ENCODE assay signal across 7 mouse cellular contexts in genomic region chr17:6601204-6601911, GRCm38 (mm10). TPM values are rescaled to one million over a fixed set of nuclear protein-coding genes. Genes with fewer than 3 reads are reported as not detected.
DNase-seq lines count a peak whose midpoint lies in the region; ATAC-seq lines count a peak whose summit lies in the region.
"Not testable (repeated sequence)": the region's sequence is repeated elsewhere in the genome, so short reads cannot be mapped to it uniquely, and the experiment has no call there.

Gene Dynlt1c (plus strand): TSS chr17:6601671.

- H3K9ac ChIP-seq in intestine, embryonic 16.5 days (ENCODE audit: low read depth, low read length); midbrain, embryonic 12.5 days (replicated peaks): not testable (repeated sequence)

- WGBS in intestine, embryonic 16.5 days: 4% methylated on average over 25 of the region's 40 CpGs
- 14% methylated on average over 33 of the region's 40 CpGs for WGBS in limb, embryonic 10.5 days
- 10% methylated on average over 30 of the region's 40 CpGs for WGBS in midbrain, embryonic 12.5 days

- peak within 1 kb of the TSS; percentile 33 for H3K4me3 ChIP-seq in intestine, embryonic 16.5 days (ENCODE audit: low read length)
- peak within 1 kb of the TSS; percentile 41 for H3K4me3 ChIP-seq in limb, embryonic 10.5 days
- peak within 1 kb of the TSS; percentile 37 for H3K4me3 ChIP-seq in midbrain, embryonic 12.5 days

- peak; percentile 90 for DNase-seq in adrenal gland, adult 2 months
- DNase-seq in embryo, embryonic 11.5 days (ENCODE audit: low read depth, low spot score): peak; percentile 65
- peak; percentile 66 to 80 for DNase-seq in gastrocnemius, postnatal 36 days
- DNase-seq in limb, embryonic 10.5 days (ENCODE audit: low spot score): peak; percentile 76
- peak; percentile 77 for DNase-seq in spleen, adult 12 weeks (ENCODE audit: low spot score)

- ATAC-seq in intestine, embryonic 16.5 days: peak; percentile 97
- peak; percentile 97 for ATAC-seq in midbrain, embryonic 12.5 days (ENCODE audit: low FRiP score, low read depth)

- H3K27me3 ChIP-seq in intestine, embryonic 16.5 days (replicated peaks; ENCODE audit: control insufficient read depth, insufficient read depth, low read length); limb, embryonic 10.5 days (ENCODE audit: low read depth, poor library complexity, severe bottlenecking); midbrain, embryonic 12.5 days: not testable (repeated sequence)

- not testable (repeated sequence) for H3K36me3 ChIP-seq in intestine, embryonic 16.5 days (ENCODE audit: control insufficient read depth, insufficient read depth, low read length); limb, embryonic 10.5 days; midbrain, embryonic 12.5 days

- intact Hi-C loops in gastrocnemius, postnatal 36 days (cut with DNase I): not testable (repeated sequence)

- not testable (repeated sequence) for H3K27ac ChIP-seq in intestine, embryonic 16.5 days (ENCODE audit: low read length); midbrain, embryonic 12.5 days (replicated peaks)
- H3K27ac ChIP-seq in limb, embryonic 10.5 days: peak within 1 kb of the TSS; percentile 50; the same call in 1 of the 2 replicates

- not testable (repeated sequence) for H3K4me1 ChIP-seq in intestine, embryonic 16.5 days (ENCODE audit: control insufficient read depth, insufficient read depth, low read length); limb, embryonic 10.5 days; midbrain, embryonic 12.5 days

- H3K4me2 ChIP-seq in intestine, embryonic 16.5 days (ENCODE audit: low read depth, low read length): not testable (repeated sequence)
- H3K4me2 ChIP-seq in midbrain, embryonic 12.5 days (replicated peaks): peak within 1 kb of the TSS; percentile 42

- not testable (repeated sequence) for H3K9me3 ChIP-seq in intestine, embryonic 16.5 days (ENCODE audit: control insufficient read depth, low read length); limb, embryonic 10.5 days (replicated peaks); midbrain, embryonic 12.5 days

RNA-seq across cellular contexts. Expression of gene Dynlt1c, which starts in this region (rescaled TPM):
- 1 to 10 TPM; 6.2 to 9.4 TPM for total RNA-seq in adrenal gland, adult 2 months (2021)
- polyA plus RNA-seq in adrenal gland, adult 2 months (2012; rRNA removed): 5.1 and 5.9 TPM in 2 replicates
- 1 to 10 TPM; 1.6 to 2.7 TPM for total RNA-seq in gastrocnemius, postnatal 36 days (2021)
- polyA plus RNA-seq in intestine, embryonic 16.5 days (2015; fragmentation: Nextera tagmentation; extraction: Ambion mirVana): 29.8 and 33.1 TPM in 2 replicates
- 36.8 and 39.2 TPM in 2 replicates for polyA plus RNA-seq in limb, embryonic 10.5 days (2016; fragmentation: Nextera tagmentation; extraction: Ambion mirVana)
- 56.1 and 69.7 TPM in 2 replicates for polyA plus RNA-seq in midbrain, embryonic 12.5 days (2016; fragmentation: Nextera tagmentation; extraction: Ambion mirVana)
